Mouse (Mus musculus): ENCODE results near the gene Gm10134. TPM values are rescaled to one million over a fixed set of nuclear protein-coding genes. Genes with fewer than 3 reads are reported as not detected.
A peak's percentile ranks its signal among the peaks of the same experiment; 100 is the strongest.

The Gm10134 gene
- polyA plus RNA-seq, 1 experiment: not detected

DNA sequence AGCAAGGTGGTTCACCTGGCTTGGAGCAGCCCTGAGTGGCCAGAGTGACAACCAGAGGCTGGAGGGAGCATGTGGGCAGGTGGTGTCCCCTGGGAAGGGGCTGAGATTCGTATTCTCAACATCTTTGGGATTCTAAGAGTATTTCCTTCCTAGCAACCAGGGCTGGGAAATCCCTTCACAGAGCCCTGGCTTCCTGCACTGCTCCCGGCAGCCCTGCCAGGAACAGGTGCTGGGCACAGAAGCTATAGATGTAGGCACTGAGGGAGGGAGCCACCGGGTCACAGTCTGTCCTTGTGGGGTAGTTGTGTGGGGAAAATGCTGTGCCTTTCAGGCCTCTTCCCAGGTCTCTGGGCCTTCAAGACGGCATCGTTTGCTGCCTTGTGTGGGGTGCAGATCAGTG, 14.7 kb downstream of the Gm10134 start:
- H3K4me3 ChIP-seq (ENCODE audit: insufficient read depth, low read depth, low read length): no peak overlapping the region
- no peak overlapping the region for H3K27ac ChIP-seq (replicated peaks; ENCODE audit: low read depth, low read length)
- peaks cover 30% of the 10 kb centered on the region for H3K4me1 ChIP-seq (ENCODE audit: control insufficient read depth, insufficient read depth, insufficient read length, low read length)

DNA sequence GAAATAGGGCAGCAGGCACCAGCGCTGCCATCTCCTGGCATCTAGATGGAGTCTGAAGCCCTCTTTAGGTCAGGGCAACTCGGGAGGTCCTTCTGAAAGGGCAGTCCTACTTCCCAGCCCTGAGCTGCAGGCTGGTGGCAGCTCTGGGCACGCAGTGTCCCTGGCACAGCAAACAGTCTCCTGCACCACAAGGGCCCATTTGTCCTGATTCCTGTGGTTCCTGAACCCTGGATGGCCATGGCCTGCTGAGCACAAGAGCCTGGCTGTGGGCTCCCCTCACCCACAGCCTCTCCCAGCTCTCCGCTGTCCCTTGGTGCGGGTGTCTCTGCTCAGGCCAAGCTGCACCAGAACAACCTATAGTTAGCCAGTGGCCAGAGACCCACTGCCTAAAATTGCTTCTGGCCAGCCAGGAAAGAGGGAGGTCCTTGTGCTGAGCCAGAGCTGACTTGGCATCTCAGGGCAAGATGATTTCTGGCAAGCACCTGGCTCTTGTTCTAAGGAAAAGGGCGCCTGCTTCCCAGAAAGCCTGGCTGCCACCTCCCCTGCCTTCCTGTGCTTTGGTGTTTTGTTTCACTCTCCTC, 15.8 kb downstream of the Gm10134 start:
- no peak overlapping the region for H3K4me3 ChIP-seq (ENCODE audit: insufficient read depth, low read depth, low read length)
- peaks cover 40% of the 10 kb centered on the region for H3K4me1 ChIP-seq (ENCODE audit: control insufficient read depth, insufficient read depth, insufficient read length, low read length)
- H3K27ac ChIP-seq (replicated peaks; ENCODE audit: low read depth, low read length): no peak overlapping the region

DNA sequence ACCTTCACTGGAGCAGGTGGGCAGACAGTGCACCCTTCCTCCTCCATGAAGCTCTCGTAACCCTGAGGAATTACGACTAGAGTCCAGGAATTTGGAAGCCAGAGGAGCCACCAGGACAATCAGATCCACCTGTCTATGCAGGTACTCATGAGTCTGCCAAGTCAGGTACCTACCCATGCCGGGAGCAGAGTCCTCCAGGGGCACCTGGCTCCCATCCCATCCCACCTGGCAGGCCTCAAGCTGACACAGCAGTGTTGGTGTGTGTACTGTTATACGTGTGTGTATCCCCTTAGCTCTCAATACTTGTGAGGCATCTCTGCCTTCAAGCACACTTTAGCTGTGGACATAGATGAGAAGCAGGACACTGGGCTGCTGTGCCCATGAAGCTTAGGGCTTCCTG, 16.3 kb downstream of the Gm10134 start:
- no peak overlapping the region for H3K27ac ChIP-seq (replicated peaks; ENCODE audit: low read depth, low read length)

DNA sequence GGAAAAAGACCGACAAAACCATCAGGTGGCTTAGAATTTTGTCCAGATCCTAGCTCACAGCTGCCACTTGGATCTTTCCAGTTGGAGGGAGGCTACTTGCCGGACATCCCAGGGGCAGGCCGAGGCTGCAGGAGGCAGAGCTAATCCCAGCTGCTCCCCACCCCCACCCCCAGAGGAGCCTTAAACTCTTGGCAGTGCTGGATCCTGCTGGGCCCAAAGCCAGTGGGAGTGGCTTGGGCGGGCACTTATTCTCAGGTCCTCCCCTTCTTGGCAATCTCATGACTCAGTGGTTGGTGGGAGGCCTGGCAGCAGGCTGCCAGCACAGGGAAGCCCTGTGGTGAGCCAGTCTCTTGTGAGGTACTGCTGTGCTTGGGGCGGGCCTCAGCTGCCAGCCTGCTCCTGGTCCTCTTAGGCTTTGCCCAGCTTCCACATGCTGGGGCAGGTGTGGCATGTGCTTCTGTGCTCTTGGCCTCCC, 17.8 kb downstream of the Gm10134 start:
- H3K4me1 ChIP-seq (ENCODE audit: control insufficient read depth, insufficient read depth, insufficient read length, low read length): peaks cover 39% of the 10 kb centered on the region
- no peak overlapping the region for H3K4me3 ChIP-seq (ENCODE audit: insufficient read depth, low read depth, low read length)
- H3K27ac ChIP-seq (replicated peaks; ENCODE audit: low read depth, low read length): peak overlapping the region; percentile 22; the same call in 1 of the 2 replicates

More for the DNA sequence above, 16.3 kb downstream of the Gm10134 start:
- Histone ChIP-seq H3K4me3 (ENCODE audit: insufficient read depth, low read depth, low read length) (no peak overlapping the region), H3K4me1 (ENCODE audit: control insufficient read depth, insufficient read depth, insufficient read length, low read length) (peaks cover 41% of the 10 kb centered on the region)

DNA sequence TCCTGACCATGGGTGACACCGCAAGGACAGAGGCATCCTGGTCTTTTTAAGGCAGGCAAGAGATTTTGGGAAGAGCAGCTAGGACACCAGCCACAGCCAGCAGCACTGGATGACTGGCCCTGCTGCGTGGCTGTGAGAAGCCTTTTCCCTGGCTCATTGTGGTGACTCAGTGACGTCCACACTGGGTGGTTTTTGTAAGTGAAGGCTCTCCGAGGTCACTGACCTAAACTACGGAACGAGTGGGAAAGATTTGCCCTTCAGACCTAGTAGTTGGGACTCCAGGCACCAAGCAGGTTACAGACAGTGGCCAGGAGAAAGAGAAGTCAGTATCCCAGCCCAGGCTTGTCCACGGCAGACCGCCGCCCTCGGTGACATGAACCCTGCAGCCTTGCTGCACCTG, 18.5 kb downstream of the Gm10134 start:
- peaks cover 42% of the 10 kb centered on the region for H3K4me1 ChIP-seq (ENCODE audit: control insufficient read depth, insufficient read depth, insufficient read length, low read length)
- H3K27ac ChIP-seq (replicated peaks; ENCODE audit: low read depth, low read length): peak overlapping the region; percentile 90
- H3K4me3 ChIP-seq (ENCODE audit: insufficient read depth, low read depth, low read length): no peak overlapping the region

DNA sequence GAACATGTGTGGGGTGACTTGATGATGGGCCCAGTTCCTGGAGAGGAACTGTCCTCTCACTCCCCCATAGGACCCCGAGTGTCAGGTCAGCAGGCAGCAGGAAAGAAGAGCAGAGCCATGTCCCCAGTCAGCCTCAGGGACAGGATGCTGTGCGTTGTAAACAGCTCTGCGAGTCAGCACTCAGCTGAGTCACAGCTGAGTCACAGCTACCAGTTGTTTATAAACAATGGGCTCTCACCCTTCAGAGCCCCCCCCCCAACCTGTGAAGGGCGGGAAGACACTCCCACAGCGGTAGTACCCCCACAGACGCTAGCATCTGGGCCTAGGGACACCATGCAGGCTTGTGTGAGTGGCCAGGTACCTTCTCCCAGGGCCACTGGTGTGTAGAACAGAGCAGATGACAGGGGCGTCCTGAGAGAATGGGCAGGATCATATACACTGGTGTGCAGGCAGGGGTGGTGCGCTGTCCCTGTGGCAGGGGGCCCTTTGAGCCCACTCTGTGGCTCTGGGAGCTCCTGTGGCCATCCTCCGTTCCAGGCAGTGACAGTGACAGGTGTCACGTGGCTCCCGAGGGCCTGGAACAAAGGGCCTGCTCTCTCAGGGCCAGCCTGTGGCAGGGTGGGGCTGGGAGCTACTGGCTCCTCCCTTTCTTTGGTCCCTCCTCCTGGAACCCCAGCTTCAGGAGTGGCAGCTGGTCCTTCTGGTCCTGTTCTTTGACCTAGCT, 19.5 kb downstream of the Gm10134 start:
- peak overlapping the region; percentile 90 for H3K27ac ChIP-seq (replicated peaks; ENCODE audit: low read depth, low read length)
- no peak overlapping the region for H3K4me3 ChIP-seq (ENCODE audit: insufficient read depth, low read depth, low read length)
- H3K4me1 ChIP-seq (ENCODE audit: control insufficient read depth, insufficient read depth, insufficient read length, low read length): peaks cover 50% of the 10 kb centered on the region

DNA sequence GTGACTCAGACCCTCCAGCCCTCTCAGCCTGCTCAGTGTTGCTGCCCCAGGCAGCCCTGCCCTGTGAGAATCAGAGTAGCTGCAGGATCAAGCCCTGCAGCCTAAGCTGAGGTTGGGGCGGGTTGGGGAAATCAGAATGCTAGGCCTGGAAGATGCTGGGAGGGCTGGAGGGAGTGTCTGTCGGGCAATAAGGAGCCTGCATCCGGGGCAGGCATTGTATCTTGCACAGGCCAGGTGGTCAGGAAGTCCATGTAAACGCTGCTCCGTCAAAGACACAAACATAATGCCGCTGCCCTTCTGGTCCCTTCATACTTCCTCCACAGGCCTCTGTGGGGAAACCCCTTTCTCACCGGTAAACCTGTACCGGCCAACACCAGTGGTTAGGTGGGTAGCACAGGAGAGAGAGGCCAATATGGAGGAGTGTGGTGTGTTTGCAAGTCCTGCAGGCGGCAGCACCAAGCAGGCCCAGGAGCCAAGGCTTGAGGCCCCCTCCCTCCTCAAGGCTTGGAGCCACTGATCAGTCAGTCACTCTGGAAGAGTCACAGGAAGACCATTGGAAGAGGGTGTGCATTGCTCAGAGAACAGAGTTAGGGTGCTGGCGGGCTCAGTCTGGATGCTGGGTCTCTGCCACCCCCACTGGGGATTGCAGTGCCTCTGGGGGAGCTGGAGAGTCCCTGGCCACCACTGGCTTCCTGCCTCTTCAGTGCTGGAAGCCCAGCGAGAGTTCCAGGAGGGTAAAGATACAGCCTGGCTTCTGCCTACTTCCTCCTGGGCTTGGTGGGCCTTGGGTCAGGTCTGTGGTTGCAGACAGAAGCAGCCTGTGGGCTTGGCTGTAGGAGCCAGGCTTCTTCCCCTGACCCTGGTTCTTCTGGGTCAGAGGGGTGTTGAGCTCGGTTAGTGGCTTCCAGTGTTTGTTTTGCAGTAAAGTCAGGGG, 20.3 kb downstream of the Gm10134 start:
- H3K4me1 ChIP-seq (ENCODE audit: control insufficient read depth, insufficient read depth, insufficient read length, low read length): peaks cover 54% of the 10 kb centered on the region
- H3K4me3 ChIP-seq (ENCODE audit: insufficient read depth, low read depth, low read length): no peak overlapping the region
- peak overlapping the region; percentile 90 for H3K27ac ChIP-seq (replicated peaks; ENCODE audit: low read depth, low read length)

DNA sequence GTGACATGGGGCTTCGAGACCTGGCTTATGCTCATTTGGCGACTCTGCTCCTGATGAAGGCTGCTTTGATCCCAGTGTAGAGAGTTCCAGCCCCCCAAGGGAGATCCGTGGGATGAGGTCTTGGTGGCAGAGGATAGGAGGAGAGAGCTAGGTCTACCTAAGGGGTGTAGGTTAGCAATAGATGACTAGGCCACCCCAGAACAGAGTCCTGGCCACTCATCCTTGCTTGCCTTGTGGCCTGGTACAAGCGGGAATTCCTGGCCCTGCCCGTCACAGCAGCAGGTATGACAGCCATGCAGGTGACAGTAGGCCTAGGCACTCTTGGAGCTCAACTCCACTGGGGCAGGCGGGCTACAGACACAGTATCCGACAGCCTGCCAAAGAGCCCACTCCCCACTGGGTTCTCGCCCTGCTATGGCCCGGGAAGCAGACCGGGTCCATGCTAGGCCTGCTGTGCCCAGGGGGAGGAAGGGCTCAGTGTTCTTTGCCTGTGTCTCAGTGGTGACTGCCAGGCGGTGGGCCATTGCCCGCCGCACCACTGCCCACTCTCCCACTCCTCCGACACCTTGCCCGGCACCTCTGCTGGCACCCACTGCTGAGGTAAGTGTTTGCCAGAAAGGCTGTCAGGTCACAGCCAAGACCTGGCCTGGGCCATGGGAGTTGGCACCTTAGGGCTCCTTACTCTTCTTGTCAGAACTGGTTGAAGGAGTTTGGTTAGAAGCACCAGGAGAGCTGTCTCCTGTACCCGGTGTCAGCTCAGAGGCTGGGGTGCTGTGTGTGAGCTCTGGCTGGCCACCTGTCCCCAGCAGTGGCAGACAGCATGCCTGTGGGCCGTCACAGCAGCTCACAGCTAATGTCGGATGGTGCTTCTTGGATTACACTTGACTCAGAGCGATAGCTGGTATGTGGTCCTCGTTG, 21.8 kb downstream of the Gm10134 start:
- no peak overlapping the region for H3K27ac ChIP-seq (replicated peaks; ENCODE audit: low read depth, low read length)
- no peak overlapping the region for H3K4me3 ChIP-seq (ENCODE audit: insufficient read depth, low read depth, low read length)
- peaks cover 43% of the 10 kb centered on the region for H3K4me1 ChIP-seq (ENCODE audit: control insufficient read depth, insufficient read depth, insufficient read length, low read length)

DNA sequence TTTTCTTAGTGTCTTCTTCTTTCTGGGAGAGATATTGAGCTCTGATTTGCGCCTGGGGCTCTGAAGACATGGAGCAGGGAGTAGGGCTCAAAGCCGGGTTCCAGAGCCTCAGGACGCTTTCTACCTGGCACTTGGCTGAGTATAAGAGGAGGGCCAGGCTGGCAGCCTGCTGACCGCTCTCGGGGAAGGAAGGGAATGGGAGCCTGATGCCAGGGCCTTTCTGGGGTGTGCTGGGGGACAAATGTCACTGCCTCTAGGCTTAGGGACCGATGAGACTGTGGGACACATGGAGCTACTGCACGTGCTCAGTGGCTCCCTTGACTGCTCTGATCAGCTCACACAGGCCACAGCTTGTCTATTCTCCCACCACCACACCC, 22.4 kb downstream of the Gm10134 start:
- H3K27ac ChIP-seq (replicated peaks; ENCODE audit: low read depth, low read length): no peak overlapping the region
- no peak overlapping the region for H3K4me3 ChIP-seq (ENCODE audit: insufficient read depth, low read depth, low read length)
- H3K4me1 ChIP-seq (ENCODE audit: control insufficient read depth, insufficient read depth, insufficient read length, low read length): peaks cover 45% of the 10 kb centered on the region

DNA sequence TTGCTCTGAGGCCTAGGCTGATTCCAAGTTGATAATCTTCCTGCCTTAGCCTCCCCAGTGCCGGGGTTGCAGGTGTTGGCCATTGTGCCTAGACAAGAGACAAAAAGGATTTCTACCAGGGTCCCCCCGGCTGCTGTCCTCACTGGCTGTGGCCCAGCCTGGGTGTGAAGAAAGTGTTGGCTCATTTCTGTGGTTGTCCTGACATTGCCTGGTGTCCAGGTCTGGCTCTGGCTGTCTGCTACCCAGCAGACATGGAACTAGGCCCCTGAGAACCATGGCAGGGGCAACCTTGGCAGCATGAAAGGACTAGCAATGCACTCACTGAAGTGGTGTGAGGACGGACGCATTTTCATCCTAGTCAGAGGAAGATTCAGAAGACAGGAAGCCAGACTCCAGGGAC, 24.0 kb downstream of the Gm10134 start:
- Histone ChIP-seq H3K4me3 (ENCODE audit: insufficient read depth, low read depth, low read length) (no peak overlapping the region), H3K4me1 (ENCODE audit: control insufficient read depth, insufficient read depth, insufficient read length, low read length) (peaks cover 36% of the 10 kb centered on the region), H3K27ac (replicated peaks; ENCODE audit: low read depth, low read length) (no peak overlapping the region; the same call in 1 of the 2 replicates)

DNA sequence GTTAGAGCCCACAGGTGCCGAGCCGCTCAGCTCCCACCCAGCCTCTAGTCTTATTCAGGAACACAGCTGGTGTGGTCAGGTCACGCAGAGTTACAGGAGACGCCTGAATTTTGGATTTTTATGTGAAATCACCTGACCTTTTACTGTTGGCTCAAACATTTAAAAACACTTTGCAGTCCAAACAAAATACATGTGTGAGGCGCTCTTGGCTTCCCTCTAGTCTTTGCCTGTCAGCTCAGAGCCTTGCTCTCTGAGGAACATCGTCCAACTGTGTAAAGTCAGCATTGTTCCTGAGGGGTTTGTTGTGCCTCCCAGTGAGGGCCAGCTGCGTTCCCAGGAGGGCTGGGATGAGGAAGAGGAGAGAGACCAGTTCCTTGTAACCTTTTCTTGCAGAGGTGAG, 24.4 kb downstream of the Gm10134 start:
- Histone ChIP-seq H3K27ac (replicated peaks; ENCODE audit: low read depth, low read length) (no peak overlapping the region; the same call in 1 of the 2 replicates), H3K4me3 (ENCODE audit: insufficient read depth, low read depth, low read length) (no peak overlapping the region), H3K4me1 (ENCODE audit: control insufficient read depth, insufficient read depth, insufficient read length, low read length) (peaks cover 37% of the 10 kb centered on the region)

DNA sequence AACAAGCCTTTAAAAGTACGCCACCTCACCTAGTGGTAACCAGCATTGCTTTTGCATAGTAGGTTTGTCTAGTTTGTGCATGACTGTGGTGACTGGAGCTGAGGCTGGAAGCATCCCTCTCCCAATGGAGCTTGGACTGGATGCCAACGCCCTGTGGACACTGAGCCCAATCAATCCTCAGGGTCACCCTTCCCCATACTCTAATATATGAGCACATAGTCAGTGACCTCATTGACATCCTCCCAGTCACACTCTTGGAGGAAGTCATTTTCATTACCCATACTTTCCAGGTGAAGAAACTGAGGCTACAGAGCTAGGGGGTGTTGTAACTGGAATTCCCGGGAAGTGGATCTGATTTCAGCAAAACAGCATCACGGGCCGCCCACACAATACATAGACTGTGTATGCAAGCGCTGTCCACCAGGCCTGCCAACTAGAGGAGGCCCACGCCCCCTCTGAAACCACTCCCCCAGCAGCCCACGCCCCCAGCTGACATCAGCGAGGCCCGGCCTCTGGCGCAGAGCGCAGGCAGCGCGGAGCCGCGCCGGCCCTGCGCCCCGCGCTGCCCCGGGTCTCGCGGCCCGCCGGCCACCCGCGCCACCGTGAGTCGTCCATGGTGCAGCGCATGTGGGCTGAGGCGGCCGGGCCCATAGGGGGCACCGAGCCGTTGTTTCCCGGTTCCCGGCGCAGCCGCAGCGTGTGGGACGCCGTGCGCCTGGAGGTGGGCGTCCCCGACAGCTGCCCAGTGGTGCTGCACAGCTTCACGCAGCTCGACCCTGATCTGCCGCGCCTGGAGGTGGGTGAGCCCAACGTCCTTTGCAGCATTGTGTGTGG, 27.3 kb downstream of the Gm10134 start:
- H3K27ac ChIP-seq (replicated peaks; ENCODE audit: low read depth, low read length): peak overlapping the region; percentile 73
- peak overlapping the region; percentile 69 for H3K4me3 ChIP-seq (ENCODE audit: insufficient read depth, low read depth, low read length)
- H3K4me1 ChIP-seq (ENCODE audit: control insufficient read depth, insufficient read depth, insufficient read length, low read length): peaks cover 48% of the 10 kb centered on the region

DNA sequence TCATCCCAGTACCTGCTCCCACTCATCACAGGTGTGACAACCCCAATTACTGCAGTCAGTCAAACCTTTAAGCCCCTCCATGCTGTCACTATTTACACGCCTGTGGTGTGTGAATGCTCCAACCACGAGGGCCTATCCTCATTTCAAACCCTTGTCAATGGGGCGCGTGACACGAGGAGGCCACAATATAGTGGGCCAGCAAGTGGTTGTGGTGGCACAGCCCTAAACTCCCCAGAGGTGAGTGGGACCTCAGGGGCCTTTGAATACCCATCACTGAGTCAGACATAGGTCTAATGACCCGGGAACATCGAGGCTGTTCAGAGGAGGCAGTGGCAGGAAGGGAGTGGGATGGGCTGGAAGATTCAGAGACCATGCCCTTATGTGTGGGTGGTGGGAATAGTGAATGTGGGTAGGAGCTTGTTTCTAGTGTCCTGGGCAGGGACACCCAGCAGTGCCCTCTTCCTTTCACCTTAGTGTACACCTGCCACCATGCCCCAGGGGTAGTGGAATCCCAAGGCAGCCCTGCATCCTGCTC, 28.1 kb downstream of the Gm10134 start:
- peaks cover 54% of the 10 kb centered on the region for H3K4me1 ChIP-seq (ENCODE audit: control insufficient read depth, insufficient read depth, insufficient read length, low read length)
- peak overlapping the region; percentile 69 for H3K4me3 ChIP-seq (ENCODE audit: insufficient read depth, low read depth, low read length)
- peak overlapping the region; percentile 73 for H3K27ac ChIP-seq (replicated peaks; ENCODE audit: low read depth, low read length)

Measured in brown adipose tissue, adult 24 weeks (tissue).